Mouse (Mus musculus): ENCODE measurements around the gene Pdik1l.

DNA sequence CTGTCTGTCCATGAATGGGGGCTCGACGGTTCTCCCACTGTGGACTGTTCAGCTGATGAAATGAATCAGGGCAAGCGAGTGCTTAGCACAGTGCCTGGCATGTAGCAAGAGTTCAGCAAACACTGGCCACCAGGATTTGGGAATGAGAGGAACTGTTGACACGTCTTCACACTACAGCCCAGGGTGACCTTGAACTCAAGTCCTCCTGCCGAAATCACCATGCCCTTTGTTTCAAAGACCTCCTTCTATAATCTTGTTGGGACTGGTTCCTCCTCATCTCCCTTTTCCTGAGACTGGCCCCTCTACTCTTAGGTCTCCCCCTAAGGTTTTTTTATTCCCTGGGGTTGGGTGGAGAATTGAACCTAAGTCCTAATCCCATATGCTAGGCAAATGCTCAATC, 24.6 kb upstream of the Pdik1l start:
- TF ChIP-seq EP300 (IDR thresholded peaks at IDR 0.05) = no peak
- TF ChIP-seq CTCF (IDR thresholded peaks at IDR 0.05) = no peak
